8 mouse cellular contexts compared by ENCODE assay signal in the genomic region with DNA sequence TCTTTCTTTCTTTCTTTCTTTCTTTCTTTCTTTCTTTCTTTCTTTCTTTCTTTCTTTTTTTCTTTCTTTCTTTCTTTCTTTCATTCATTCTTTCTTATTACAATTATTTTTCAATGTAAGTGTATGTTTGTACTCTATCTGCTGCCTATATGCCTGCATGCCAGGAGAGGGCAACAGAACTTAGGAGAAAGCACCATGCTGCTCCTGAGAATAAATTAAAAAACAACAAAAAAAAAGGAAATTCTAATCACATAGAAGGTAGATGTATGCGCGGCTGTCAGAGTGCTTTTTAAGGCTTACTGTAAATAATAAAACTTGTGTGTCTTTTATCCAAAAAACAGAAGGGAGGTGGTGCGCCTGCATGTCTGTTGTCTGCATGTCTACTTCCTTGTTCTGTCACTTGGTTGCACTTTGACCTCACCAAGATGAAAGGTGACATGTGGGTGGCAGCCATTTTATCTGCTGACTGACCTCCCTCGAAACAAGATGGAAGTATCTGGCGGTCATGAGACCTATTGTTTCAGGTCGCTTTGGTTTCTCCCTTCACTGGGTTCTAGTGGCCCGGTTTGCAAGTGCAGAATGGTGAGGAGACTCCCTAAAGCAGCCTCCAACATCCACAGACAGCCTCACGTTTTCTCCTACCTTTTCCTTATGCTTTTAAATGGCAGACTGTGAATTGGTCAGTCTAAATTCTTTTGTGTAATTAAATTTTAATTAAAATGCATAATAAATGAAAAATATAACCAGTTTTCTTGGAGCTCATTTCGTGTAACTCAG.
DNase-seq lines count a peak whose midpoint lies in the region; ATAC-seq and TF ChIP-seq lines count a peak whose summit lies in the region.
"Not testable (repeated sequence)": the region's sequence is repeated elsewhere in the genome, so short reads cannot be mapped to it uniquely, and the experiment has no call there.

No protein-coding gene starts in this region.

- peak; percentile 69 for DNase-seq in ES-CJ7 (ENCODE audit: low read depth, low spot score)
- peak; percentile 17 to 20 for DNase-seq in cerebellum, adult 18-20 months
- DNase-seq in frontal cortex, adult 2 months (ENCODE audit: extremely low spot score in 1 of 2, low spot score in 1 of 2) = peak; percentile 11 to 30
- peak; percentile 18 for DNase-seq in large intestine, adult 2 months (ENCODE audit: low read depth, low spot score)
- not testable (repeated sequence) for DNase-seq in midbrain, postnatal 0 days (ENCODE audit: low spot score)
- peak; percentile 47 for DNase-seq in testis, postnatal 14 days (ENCODE audit: low spot score)

- H3K9me3 ChIP-seq in hindbrain, embryonic 12.5 days (replicated peaks); liver, embryonic 12.5 days (replicated peaks); midbrain, postnatal 0 days (ENCODE audit: low read length): not testable (repeated sequence)

- 81% methylated on average over 8 of the region's 9 CpGs for WGBS in hindbrain, embryonic 12.5 days
- 68% methylated on average over 8 of the region's 9 CpGs for WGBS in large intestine, adult 2 months
- WGBS in liver, embryonic 12.5 days (ENCODE audit: insufficient replicate concordance) = 58% methylated on average over 8 of the region's 9 CpGs
- WGBS in midbrain, postnatal 0 days = 71% methylated on average over 8 of the region's 9 CpGs

- H3K4me1 ChIP-seq in hindbrain, embryonic 12.5 days; liver, embryonic 12.5 days; midbrain, postnatal 0 days (ENCODE audit: insufficient read depth, low read length): not testable (repeated sequence)

- H3K4me2 ChIP-seq in hindbrain, embryonic 12.5 days (replicated peaks); liver, embryonic 12.5 days; midbrain, postnatal 0 days (ENCODE audit: low read depth, low read length, poor library complexity, severe bottlenecking): not testable (repeated sequence)

- not testable (repeated sequence) for H3K9ac ChIP-seq in hindbrain, embryonic 12.5 days; liver, embryonic 12.5 days; midbrain, postnatal 0 days (replicated peaks; ENCODE audit: low read length, poor library complexity, severe bottlenecking)

- not testable (repeated sequence) for H3K36me3 ChIP-seq in hindbrain, embryonic 12.5 days; liver, embryonic 12.5 days; midbrain, postnatal 0 days (ENCODE audit: insufficient read depth, low read length)

- TF ChIP-seq CTCF in midbrain, postnatal 0 days (IDR thresholded peaks at IDR 0.05) = not testable (repeated sequence)

- H3K4me3 ChIP-seq in hindbrain, embryonic 12.5 days; liver, embryonic 12.5 days; midbrain, postnatal 0 days (ENCODE audit: low read depth, low read length): not testable (repeated sequence)

- peak; percentile 88 for ATAC-seq in hindbrain, embryonic 12.5 days (ENCODE audit: low FRiP score)
- ATAC-seq in liver, embryonic 12.5 days = peak; percentile 87
- peak; percentile 82 for ATAC-seq in midbrain, postnatal 0 days (ENCODE audit: low FRiP score)

- not testable (repeated sequence) for H3K27me3 ChIP-seq in hindbrain, embryonic 12.5 days; liver, embryonic 12.5 days (replicated peaks); midbrain, postnatal 0 days (ENCODE audit: insufficient read depth, low read length)

- H3K27ac ChIP-seq in hindbrain, embryonic 12.5 days; liver, embryonic 12.5 days; midbrain, postnatal 0 days (ENCODE audit: low read depth, low read length): not testable (repeated sequence)
